Mouse (Mus musculus) common myeloid progenitor, adult 5-6 weeks (primary cell): ENCODE results near the gene Sec61a1. TPM values are rescaled to one million over a fixed set of nuclear protein-coding genes. Genes with fewer than 3 reads are reported as not detected.
A peak's percentile ranks its signal among the peaks of the same experiment; 100 is the strongest.

ENCODE experiments used
- ATAC-seq: replicated peaks from 2 replicates; pipeline ENCODE4 v1.8.0; 2016; ENCODE audit warnings: low read depth, mild to moderate bottlenecking, moderate TSS enrichment, inconsistent platforms; ENCODE audit not compliant: poor library complexity, severe bottlenecking
- total RNA-seq: library from RNA; stranded (forward); fragments of 200-1000, 187-1606 nt; gene quantifications from 2 replicates; pipeline ENCODE4 v1.2.3, GENCODE M21; 2017

The Sec61a1 gene
- total RNA-seq, 1 experiment from 2014 or later = 101 TPM

DNA sequence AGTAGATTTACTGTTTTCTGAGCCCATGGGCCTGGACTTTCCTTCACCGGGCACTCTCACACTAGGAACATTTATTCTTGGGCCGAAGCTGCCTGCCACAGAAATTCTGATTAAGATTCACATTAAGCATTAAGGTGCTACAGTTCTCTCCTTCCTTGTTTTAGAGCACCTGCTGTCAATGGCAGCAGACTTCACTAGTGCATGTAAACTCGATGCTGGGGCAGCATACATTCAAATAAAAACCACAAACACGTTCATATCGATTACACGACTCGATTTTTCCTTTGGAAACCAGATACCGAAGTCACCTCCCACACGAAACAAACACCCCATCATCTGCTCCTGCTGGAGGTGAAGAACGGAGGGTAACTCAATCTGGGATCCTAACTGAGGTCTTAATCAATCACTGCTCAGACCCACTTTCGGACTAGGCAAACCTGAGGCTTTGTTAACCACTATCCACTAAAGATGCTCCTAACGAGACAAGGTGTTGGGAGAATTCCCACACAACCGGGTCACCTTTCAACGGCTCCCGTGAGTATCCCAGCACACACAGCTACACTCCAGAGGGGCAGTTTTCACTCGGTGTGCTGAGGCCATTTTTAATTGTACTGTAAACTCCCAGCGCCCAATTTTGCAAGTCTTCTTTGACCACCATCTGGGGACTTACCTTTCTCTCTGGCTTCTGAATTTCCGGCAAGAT, 853 bp downstream of the Sec61a1 start:
- no peak for ATAC-seq

DNA sequence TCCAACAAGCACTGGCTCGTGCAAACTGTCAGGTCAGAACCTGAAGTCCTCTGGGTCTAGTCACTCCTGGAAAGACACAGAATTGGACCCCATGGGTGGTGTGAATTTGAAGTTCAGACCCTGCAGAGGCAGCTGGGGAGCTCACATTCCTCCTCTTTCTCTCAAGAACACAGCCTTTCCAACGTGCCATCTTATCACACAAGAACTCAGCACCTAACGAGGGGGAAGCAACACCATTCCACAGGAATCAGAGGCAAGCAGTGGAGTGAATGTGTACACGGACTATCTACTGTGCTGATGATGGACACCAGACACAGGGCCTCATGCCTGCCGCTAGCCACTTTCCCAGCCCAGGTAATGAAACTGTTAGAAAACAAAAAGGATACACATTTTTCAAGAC, 2.0 kb downstream of the Sec61a1 start:
- no peak for ATAC-seq

DNA sequence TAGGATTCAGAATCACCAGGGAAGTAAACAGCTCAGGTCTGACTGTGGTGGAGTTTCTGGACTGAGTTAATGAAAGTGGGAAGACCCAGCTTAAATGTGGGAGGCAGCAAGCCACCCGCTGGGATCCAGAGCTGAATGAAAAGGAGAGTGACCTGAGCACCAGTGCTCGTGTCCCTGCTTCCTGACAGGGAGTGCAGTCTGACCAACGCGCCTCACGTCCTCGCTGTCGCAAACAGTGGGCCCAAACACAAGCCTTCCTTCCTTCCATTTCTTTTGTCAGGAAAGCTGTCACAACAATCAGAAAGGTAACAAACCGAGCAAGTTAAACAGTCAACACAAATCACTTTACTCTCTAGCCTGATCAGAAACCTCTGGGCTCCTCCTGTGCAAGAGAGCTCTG, 2.7 kb downstream of the Sec61a1 start:
- no peak for ATAC-seq

DNA sequence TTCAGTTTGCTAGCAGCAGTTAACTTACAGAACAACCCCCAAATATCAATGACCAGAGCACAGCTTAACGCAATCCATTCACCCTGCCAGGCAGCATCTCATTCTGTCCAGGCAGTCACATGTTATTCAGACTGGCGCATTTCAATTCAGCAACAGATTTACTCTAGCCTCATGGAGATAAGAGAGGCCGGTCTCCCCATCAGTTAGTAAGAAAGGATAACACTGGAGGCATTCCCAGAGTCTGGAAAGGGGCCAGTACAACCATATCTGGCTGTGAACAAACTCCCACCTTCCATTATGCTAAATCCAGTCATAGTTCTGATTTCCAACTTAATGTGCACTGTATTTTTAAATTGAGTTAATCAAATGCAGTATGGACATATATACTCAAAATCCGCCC, 4.2 kb downstream of the Sec61a1 start:
- no peak for ATAC-seq

DNA sequence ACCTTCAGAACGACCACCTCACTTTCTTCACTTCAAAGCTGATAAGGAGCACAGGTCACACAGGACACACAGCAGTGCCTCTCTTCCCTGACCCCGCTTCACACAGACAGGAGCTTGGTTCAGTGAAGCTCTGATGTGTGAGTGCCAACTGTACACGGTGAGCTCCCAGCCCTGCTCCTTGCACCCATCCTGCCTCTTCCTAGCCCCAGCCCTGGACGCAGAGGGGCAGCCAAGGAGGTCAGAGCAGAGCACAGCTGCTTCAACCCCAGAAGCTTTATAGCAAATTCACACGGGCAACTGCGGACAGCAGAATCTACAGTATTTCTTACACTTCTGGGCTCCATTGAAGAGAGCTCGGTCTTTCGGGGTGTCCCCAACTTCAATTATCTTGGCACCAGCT, 4.7 kb downstream of the Sec61a1 start:
- no peak for ATAC-seq

DNA sequence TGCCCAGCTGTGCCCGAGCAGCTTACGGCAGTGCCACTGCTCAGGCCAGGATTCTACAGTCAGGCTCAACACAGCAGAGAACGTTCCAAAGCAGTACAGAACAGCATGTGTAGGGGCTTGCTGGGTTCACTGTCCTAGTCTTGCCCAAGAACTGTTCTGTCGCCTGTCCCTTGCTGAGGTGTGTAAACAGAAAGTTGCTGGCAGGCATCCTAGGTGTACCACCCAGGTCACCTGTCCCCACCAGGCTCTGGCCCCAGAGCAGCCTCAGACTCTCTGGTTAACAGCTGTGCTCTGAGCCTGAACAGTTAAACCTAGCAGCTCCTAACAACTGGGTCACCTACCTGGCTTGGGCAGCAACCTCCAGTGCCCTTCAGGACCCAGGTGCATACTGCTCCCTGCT, 15.7 kb downstream of the Sec61a1 start:
- ATAC-seq = no peak

DNA sequence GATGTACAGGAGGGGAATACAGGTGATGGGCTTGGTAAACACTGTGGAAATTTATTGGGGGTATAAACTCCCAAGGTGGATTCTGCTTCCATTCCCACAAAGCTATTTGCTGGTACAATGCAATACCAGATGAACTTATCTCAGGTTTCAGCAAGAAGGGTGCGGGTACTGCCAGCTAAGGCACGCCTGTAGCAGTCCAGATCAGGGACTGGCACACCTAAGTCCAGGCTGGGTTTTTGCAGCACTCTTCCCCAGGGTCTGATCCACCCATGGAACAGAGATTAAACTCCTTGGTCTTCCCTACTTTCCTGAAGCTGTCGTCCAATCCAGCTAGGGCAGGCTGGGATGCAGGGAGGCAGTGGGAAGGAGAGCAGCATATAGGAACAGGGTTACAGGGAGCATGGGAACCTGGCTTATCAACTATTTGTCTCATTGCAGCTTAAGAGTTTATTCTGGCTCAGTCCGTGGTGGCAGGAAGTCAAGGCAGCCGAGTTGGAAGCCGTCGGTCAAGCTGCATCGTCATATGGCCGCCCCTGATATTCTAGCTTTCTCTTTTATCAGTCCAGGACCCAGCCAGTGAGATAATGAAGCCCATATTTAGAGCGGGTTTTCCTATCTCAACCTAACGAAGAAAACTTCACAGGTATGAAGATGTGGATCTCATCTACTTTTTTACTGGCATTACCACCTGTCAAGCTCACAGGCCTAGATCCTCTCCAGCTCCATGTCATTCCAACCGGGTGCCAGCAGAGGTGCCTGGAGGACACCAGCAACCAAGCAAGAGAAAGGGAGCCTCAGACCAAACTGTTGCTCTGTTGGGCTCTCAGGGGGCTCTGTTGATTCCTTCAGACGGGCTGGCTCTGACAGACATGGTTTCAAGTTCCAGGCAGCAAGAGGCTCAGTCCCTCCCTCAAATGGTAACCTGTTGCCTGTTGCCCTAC, 16.4 kb downstream of the Sec61a1 start:
- 0 out of 2 replicates have a peak, but pooled peaks have one; percentile 20 for ATAC-seq

DNA sequence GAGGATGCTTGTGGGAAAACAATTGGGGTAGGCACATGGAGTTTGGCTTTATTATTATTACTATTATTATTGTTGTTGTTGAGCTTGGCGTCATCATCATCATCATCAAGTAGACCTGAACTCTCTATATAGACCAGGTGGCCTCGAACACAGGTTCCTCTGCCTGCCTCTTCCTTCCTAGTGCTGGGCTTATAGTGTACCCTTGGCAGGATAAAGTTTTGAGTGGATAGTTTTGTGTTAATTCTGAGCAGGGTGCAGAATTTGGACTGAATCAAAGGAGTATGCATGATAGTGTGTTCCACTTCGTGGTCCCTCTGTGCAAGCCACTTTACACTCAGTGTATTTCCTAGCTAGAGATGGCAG, 18.3 kb downstream of the Sec61a1 start:
- no peak for ATAC-seq

DNA sequence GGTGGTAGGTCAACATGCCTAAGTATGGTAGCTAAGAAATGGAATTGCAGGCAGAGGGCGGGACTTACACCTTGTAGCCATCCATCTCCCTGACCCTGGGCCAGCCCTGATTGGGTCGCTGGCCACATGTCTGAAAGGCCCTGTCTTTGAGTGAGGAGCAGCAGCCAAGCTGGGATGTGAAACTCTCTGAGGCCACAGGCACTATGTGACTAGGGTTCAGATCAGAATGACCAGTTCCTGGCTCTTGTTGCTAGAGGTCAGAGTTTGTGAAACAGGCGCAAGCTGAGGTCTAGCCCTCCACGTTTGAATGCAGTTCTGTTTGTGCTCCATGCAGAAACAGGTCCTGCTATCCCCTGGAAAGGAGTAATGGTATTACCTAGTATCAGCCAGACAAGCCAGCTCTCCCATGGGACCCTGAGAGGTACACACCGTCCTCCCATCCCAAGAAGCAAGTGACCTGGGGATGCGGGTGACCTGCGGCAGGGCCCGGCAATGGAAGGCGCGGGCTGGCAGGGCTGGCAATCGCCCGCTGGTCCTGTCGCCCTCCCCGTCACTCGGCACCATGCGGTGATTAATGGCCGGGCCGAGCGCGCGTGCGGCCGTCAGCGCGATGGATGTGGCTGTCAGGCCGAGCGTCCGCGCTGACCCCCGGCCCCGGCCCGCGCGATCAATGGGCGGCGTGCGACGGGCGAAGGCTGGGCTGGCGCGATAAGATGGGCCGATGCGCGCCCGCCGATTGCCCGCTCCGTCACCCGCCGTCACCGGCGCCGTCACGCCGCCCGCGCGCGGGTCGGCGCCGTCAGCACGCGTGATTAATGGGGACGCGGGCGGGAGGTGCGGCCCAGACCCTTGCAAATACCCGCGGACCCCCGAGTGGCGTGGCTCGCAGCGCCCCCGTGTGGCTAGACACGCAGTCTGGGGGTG, 19.0 kb downstream of the Sec61a1 start:
- peak; percentile 21; the same call in 1 of the 2 replicates for ATAC-seq

DNA sequence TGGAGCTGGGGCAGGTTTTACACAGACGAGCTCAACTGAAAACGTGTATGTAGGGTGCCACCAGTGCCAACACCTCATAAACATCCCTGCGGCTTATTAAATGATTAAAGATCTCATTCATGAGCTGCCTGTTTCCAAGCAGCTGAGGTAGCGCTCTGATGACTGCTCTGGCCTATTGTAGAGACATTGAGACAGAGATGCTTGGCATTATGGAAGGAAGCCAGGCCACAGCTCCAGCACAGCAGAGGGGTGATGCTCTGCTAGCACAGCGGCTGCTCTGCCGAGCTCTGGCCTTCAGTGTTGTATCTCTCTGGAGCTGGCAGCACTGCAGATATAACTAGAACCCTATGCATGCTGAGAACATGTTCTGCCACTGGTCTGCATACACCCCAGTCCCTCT, 25.0 kb downstream of the Sec61a1 start:
- ATAC-seq = no peak

DNA sequence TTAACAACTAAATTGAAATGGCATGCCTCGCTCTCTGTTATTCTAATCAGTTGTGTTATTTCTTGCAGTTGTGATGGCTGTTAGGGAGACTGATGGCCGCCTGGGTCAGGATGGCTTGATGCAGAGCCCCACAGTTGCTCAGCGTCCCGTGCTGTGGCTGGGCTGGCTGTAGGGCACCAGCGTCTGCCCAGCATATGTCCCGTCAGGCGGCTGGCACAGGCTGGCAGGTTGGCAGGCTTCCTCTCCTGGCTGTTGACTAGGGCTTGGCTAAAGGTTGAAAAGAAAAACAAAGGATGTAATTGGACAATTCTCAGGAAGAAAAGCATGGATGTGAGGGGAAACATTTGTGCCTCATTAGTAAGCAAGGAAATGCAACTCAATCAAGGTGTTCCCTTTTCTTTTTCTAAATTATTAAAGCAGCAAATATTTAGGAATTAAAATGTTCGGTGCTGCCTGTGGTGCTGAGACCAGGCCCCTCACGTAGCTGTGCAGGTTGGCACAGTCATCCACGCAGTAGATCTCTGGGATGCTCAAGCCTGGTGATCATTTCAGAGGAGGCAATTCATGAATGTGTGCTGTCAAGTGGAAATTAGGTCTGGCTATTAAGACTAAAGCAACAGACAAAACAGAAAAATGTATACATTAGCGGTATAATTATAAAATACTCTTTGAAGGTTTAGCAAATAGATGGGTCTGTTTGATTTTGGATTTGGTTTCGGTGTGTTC, 27.9 kb downstream of the Sec61a1 start:
- ATAC-seq = no peak

DNA sequence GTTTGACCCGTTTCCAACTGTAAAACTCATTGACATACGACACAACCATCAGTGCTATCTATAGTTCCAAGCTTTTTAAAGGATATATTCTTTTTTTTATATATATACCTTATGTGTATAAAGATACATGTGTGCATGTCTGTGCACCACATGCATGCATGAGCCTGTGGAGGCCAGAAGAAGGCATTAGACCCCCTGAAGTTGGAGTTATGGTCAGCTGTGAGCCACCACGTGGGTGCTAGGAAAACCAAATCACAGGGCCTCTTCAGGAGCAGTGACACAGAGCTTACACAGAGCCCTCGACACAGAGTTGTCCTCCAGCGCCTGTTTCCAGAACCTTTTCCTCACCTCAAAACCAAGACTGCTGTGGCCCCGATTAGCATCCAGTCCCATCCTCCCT, 28.9 kb downstream of the Sec61a1 start:
- no peak for ATAC-seq

DNA sequence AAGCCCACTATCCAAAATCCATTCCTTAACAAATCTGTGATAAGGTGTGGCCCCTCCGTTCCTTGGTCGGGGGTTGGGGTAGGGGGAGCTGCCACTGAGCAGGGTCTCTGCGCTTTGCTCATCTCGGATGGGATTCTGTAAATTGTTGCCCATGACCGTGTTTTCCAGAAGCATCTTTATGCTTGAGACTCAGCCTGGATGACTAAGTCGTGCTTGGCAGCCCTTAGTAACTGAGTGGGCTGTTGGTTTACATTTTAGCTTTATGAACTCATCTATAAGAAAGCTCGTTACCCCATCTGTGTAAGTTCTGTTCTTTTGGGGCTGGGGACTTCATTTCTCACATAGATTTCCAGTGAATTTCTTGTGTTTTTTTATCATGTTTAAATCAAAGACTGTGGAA, 29.7 kb downstream of the Sec61a1 start:
- ATAC-seq = no peak

DNA sequence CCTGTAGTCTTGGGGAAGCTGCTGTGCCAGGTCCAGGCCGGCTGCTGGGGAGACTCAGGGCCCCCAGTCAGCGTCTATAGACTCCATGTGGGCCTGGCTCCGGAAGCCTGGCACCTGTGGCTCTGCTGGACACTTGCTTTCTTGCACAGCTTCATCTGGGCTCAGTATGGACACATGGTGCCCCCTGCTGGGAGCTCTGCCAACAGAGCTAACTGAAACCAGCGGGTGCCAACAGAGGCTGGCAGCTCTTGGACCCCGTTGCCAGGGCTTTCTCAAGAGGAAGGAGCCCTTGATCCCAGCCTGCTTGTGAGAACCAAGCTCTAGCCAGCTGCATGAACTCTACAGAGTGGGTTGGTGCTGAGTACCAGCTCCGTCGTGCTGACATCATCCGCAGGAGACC, 31.8 kb downstream of the Sec61a1 start:
- peak; percentile 66 for ATAC-seq

DNA sequence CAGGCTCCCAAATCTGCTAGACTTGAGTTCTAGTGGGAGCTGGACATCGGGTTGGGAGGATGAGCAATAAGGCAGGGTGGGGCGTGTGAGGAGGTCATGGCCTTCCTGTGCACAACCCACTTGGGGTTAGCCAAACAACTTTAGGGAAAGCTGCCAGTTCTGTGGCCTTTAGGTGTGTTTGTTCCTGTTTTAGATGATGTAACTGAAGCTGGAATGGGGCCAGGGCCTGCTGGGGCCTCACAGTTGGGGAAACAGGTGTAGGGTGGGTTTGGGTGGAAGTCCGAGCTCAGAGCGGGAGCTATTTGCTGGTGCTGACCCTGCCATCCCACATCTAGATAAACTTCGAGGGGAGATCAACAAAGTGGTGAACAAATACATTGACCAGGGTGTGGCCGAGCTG, 33.3 kb downstream of the Sec61a1 start:
- no peak for ATAC-seq

DNA sequence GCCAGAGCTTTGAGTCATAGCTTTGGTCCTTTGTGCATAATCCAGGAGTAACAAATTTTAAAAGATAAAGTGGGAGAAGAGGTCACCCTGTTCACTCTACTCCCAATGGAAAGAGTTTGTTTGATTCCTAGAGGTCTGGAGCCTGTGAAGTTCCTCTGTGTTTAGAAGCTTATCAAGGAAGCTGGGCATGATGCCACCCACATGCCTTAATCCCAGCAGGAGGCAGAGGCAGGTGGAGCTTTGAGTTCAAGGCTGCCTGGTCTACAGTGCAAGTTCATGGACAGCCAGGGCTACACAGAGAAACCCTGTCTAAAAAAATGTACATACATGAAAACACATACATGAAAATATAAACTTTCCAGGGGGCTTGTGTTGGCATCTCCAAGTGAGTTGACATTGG, 34.8 kb downstream of the Sec61a1 start:
- ATAC-seq = no peak

DNA sequence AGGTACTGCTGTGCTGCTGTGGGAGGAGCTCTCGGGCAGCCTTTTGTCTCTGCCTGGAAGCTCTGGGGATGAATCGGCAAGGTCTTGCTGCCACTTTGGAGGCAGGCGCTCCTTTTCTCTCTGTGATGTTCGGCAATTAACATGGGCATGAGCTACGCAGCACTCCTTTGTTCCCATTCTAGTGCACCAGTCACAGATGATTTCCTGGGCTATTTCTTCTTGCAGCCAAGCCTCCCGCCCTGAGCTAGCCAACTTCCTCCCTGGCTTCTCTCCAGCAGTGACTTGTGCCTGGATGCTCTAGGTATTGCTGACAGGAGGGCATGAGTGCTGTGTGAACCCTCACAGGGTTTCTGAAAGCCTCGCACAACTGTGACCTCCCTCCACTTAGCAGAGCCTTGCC, 35.6 kb downstream of the Sec61a1 start:
- no peak for ATAC-seq

DNA sequence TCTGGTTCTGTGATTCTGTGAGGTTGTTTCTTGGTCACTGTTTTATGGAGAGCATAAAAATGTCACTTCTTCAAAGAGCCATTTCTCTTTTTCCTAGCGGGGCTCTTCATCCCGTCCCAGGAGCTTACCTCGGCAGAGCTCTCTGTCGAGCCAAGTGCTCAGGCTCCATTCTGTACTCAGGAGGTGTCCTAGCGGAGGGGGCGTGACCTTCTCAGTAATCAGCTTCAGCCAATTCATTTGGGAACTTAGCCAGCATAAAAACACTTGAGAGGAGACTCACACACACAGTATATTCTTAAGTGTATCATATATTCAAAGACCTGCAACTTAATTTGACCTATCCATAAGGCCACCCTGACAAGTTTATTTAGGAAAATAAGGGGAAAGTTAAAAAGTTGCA, 38.3 kb downstream of the Sec61a1 start:
- ATAC-seq = no peak

DNA sequence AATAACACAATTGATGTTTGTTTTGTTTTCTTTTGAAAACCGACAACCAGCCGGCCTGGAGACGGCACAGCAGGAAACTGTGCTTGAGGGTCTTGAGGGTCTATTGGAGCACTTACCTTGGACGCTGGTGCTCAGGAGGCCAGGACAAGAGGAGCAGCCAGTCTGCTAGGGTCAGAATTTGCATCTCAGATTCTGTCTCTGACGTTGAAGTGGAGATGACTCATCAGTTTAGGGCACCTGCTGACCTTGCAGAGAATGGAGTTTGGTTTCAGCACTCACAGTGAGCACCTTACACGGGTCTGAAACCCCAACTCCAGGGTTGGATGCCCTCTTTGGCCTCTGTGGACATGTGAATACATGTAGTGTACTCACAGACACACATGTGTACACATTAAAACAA, 48.8 kb downstream of the Sec61a1 start:
- no peak for ATAC-seq
